Mouse (Mus musculus) thymus, adult 2 months (tissue): ENCODE data around the gene Cacfd1.

Experiments used
- CTCF ChIP-seq: fragments of 200-500 bp; IDR thresholded peaks from 2 replicates; pipeline ENCODE4 v1.5.1; 2012; ENCODE audit warnings: mild to moderate bottlenecking, control low read depth, low read length, moderate library complexity, borderline replicate concordance; ENCODE audit not compliant: control insufficient read depth, poor library complexity, insufficient read depth; ENCODE audit errors: extremely low read depth
- POLR2A ChIP-seq: fragments of 200-500 bp; IDR thresholded peaks from 2 replicates; pipeline ENCODE4 v1.6.1; 2012; ENCODE audit warnings: mild to moderate bottlenecking, low read length, control low read depth, moderate library complexity; ENCODE audit not compliant: control insufficient read depth, poor library complexity, insufficient read depth; ENCODE audit errors: extremely low read depth

DNA sequence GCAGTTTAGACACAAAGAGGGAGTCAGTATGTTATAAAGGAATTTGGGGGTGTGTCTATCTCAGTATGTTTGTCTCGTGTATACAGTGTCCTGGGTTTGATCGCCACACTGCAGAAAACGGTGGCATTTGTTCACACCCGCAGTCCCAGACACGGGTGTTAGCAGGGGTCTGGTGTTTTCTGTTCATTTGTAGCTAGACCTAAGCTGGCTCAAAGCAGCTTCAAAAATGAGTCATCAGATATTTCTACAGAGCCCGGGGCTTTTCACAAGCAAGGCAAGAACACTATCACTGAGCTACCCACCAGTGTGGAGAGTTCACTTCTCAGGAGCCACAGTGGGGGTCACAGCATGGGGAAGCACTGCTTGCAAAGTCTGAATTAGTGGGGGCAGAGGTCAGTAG lies 39.7 kb downstream of the Cacfd1 start:
- TF ChIP-seq CTCF (no peak), POLR2A (no peak)
